Mouse (Mus musculus) megakaryocyte, embryonic 14.5 days (primary cell): ENCODE measurements around the gene Gse1.

Source experiments
- FLI1 ChIP-seq: IDR thresholded peaks from 2 replicates; pipeline ENCODE4 v1.6.1; 2012; ENCODE audit warnings: low read length, inconsistent platforms, mixed read lengths
- GATA1 ChIP-seq: IDR thresholded peaks from 3 replicates; pipeline ENCODE4 v1.6.1; 2012; ENCODE audit warnings: mixed read lengths, low read length, inconsistent platforms, borderline replicate concordance

DNA sequence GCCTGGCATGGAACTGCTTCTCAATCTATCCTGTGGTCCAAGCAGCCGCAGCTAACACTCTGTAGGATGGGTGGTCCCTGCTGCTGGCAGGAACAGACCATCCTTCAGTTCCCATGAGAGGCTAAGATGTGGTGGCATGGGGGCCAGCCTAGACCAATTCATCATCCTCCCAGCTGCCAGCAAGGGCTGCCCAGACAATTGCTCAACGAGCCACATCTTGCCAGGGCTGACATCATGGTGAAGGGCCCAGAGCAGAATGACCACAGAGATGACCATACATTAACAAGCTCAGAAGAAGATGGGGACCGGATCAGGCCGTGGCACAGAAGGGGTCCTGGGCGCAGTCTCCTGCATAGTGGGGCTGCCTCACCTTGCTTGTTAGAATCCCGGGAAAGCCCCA lies 382.6 kb downstream of the Gse1 start:
- TF ChIP-seq FLI1 = no peak
- TF ChIP-seq GATA1 = no peak
